Mouse (Mus musculus) monocyte, adult 5-6 weeks (primary cell): Measurements from ENCODE around the gene Sgsm1. TPM values are rescaled to one million over a fixed set of nuclear protein-coding genes. Genes with fewer than 3 reads are reported as not detected.
"Not testable (repeated sequence)": the region's sequence is repeated elsewhere in the genome, so short reads cannot be mapped to it uniquely, and the experiment has no call there.

Source experiments
- ATAC-seq: fragments of 153-309, 156-312 bp; replicated peaks from 2 replicates; pipeline ENCODE4 v1.8.0; 2017; ENCODE audit warnings: mild to moderate bottlenecking; ENCODE audit not compliant: low TSS enrichment, insufficient number of reproducible peaks, severe bottlenecking, poor library complexity, low FRiP score
- total RNA-seq: library from RNA; stranded (forward); fragments of 200-1000, 200-491, 200-594 nt; gene quantifications from 3 replicates; pipeline ENCODE4 v1.2.3, GENCODE M21; 2017

Gene Sgsm1
- 0.43 TPM in 1 of 3 replicates, not detected in the others for total RNA-seq

- no peak for ATAC-seq
Observed at GRCm38 (mm10) chr5:113310377-113311003, at the start of gene Sgsm1. TSS of gene Sgsm1 (minus strand) at chr5:113310786.

GRCm38 (mm10) chr5:113358833-113359232 lies 48.2 kb upstream of the Sgsm1 start:
- ATAC-seq, result no peak

- no peak for ATAC-seq
Observed at GRCm38 (mm10) chr5:113357656-113358055, 47.1 kb upstream of the Sgsm1 start.

GRCm38 (mm10) chr5:113357186-113357585 lies 46.6 kb upstream of the Sgsm1 start, which contains the start of gene Aym1:
TSS of gene Aym1 (plus strand) at chr5:113357294.
- no peak for ATAC-seq

- ATAC-seq, result no peak
Observed at GRCm38 (mm10) chr5:113354311-113354710, 43.7 kb upstream of the Sgsm1 start.

- no peak for ATAC-seq
Observed at GRCm38 (mm10) chr5:113352636-113353035, 42.0 kb upstream of the Sgsm1 start.

- no peak for ATAC-seq
Observed at GRCm38 (mm10) chr5:113351768-113352167, 41.2 kb upstream of the Sgsm1 start.

- no peak for ATAC-seq
Observed at GRCm38 (mm10) chr5:113349810-113350209, 39.2 kb upstream of the Sgsm1 start.

GRCm38 (mm10) chr5:113349226-113349625 lies 38.6 kb upstream of the Sgsm1 start:
- ATAC-seq, result no peak

- ATAC-seq, result no peak
Observed at GRCm38 (mm10) chr5:113348597-113348996, 38.0 kb upstream of the Sgsm1 start.

- ATAC-seq, result no peak
Observed at GRCm38 (mm10) chr5:113347593-113347992, 37.0 kb upstream of the Sgsm1 start.

GRCm38 (mm10) chr5:113346651-113347050 lies 36.1 kb upstream of the Sgsm1 start:
- not testable (repeated sequence) for ATAC-seq

GRCm38 (mm10) chr5:113345781-113346180 lies 35.2 kb upstream of the Sgsm1 start:
- ATAC-seq, result no peak

- ATAC-seq, result no peak
Observed at GRCm38 (mm10) chr5:113344635-113345386, 34.2 kb upstream of the Sgsm1 start.

- no peak for ATAC-seq
Observed at GRCm38 (mm10) chr5:113336281-113336680, 25.7 kb upstream of the Sgsm1 start.

- ATAC-seq, result no peak
Observed at GRCm38 (mm10) chr5:113335732-113336131, 25.1 kb upstream of the Sgsm1 start.

GRCm38 (mm10) chr5:113334621-113335530 lies 24.3 kb upstream of the Sgsm1 start:
- ATAC-seq, result no peak

GRCm38 (mm10) chr5:113332899-113333298 lies 22.3 kb upstream of the Sgsm1 start:
- ATAC-seq, result no peak

- no peak for ATAC-seq
Observed at GRCm38 (mm10) chr5:113332239-113332638, 21.7 kb upstream of the Sgsm1 start.
